Mouse (Mus musculus): ENCODE data around the gene Kifap3.

The Kifap3 gene

GRCm38 (mm10) chr1:163898291-163898764, 118.9 kb downstream of the Kifap3 start:
- DNase-seq: no peak

GRCm38 (mm10) chr1:163899575-163899974, 120.2 kb downstream of the Kifap3 start:
- no peak for DNase-seq

GRCm38 (mm10) chr1:163900168-163900567, 120.8 kb downstream of the Kifap3 start:
- DNase-seq: no peak

- no peak for DNase-seq
These were observed 124.0 kb downstream of the Kifap3 start for GRCm38 (mm10) chr1:163903411-163903810.

GRCm38 (mm10) chr1:163907007-163907811, 127.8 kb downstream of the Kifap3 start:
- no peak for DNase-seq

- DNase-seq: no peak
These were observed 129.0 kb downstream of the Kifap3 start for GRCm38 (mm10) chr1:163908389-163908788.

- DNase-seq: no peak
These were observed 131.0 kb downstream of the Kifap3 start for GRCm38 (mm10) chr1:163910343-163910742.

GRCm38 (mm10) chr1:163910785-163911184, 131.4 kb downstream of the Kifap3 start:
- no peak for DNase-seq

GRCm38 (mm10) chr1:163911981-163912380, 132.6 kb downstream of the Kifap3 start:
- DNase-seq: no peak

GRCm38 (mm10) chr1:163917349-163918160, 138.2 kb downstream of the Kifap3 start:
- no peak for DNase-seq

- no peak for DNase-seq
These were observed 144.7 kb downstream of the Kifap3 start for GRCm38 (mm10) chr1:163924093-163924492.

- no peak for DNase-seq
These were observed 149.5 kb downstream of the Kifap3 start, which contains the start of gene Scyl3 for GRCm38 (mm10) chr1:163928846-163929245. Scyl3 (plus strand) TSS chr1:163929100.

GRCm38 (mm10) chr1:163929636-163930457, 150.5 kb downstream of the Kifap3 start:
- DNase-seq: peak; percentile 93

- DNase-seq: peak in 1 of 2 experiments; percentile 17
These were observed 151.0 kb downstream of the Kifap3 start for GRCm38 (mm10) chr1:163930458-163930794.

GRCm38 (mm10) chr1:163931801-163932200, 152.4 kb downstream of the Kifap3 start:
- no peak for DNase-seq

- DNase-seq: no peak
These were observed 155.2 kb downstream of the Kifap3 start for GRCm38 (mm10) chr1:163934591-163934990.

GRCm38 (mm10) chr1:163942056-163942455, 162.7 kb downstream of the Kifap3 start:
- no peak for DNase-seq

- DNase-seq: no peak
These were observed 174.0 kb downstream of the Kifap3 start for GRCm38 (mm10) chr1:163953396-163953795.

- no peak for DNase-seq
These were observed 178.7 kb downstream of the Kifap3 start for GRCm38 (mm10) chr1:163958036-163958435.

GRCm38 (mm10) chr1:163964008-163964689, 184.8 kb downstream of the Kifap3 start:
- DNase-seq: no peak

Measured in cerebellum, postnatal 25 days (tissue).